Mouse (Mus musculus) kidney, embryonic 16.5 days (tissue): ENCODE results near the gene 4930524B15Rik. TPM values are rescaled to one million over a fixed set of nuclear protein-coding genes. Genes with fewer than 3 reads are reported as not detected.

ENCODE experiments used
- ATAC-seq: fragments of 200-750 bp; cut with Nextera tagmentation; 2 replicates; pipeline ENCODE4 v1.8.0; 2017; ENCODE audit warnings: moderate TSS enrichment; ENCODE audit not compliant: low FRiP score, low TSS enrichment
- H3K27ac ChIP-seq: fragments of 300-500 bp; sonication (generic); 2 replicates; pipeline ENCODE4 v1.5.1; 2014; ENCODE audit warnings: low read length
- H3K27me3 ChIP-seq: fragments of 300-500 bp; sonication (generic); 2 replicates; pipeline ENCODE4 v1.6.1; 2014; ENCODE audit warnings: low read length, control low read depth, mixed read lengths; ENCODE audit not compliant: insufficient read depth
- H3K36me3 ChIP-seq: fragments of 300-500 bp; sonication (generic); 2 replicates; pipeline ENCODE4 v1.6.1; 2014; ENCODE audit warnings: low read length, control low read depth, mixed read lengths; ENCODE audit not compliant: insufficient read depth
- H3K4me1 ChIP-seq: fragments of 300-500 bp; sonication (generic); 2 replicates; pipeline ENCODE4 v1.6.1; 2014; ENCODE audit warnings: low read length, control low read depth, mixed read lengths; ENCODE audit not compliant: insufficient read depth
- H3K4me2 ChIP-seq: fragments of 300-500 bp; sonication (generic); replicated peaks from 2 replicates; pipeline ENCODE4 v1.6.1; 2014; ENCODE audit warnings: low read depth, low read length
- H3K4me3 ChIP-seq: fragments of 300-500 bp; sonication (generic); 2 replicates; pipeline ENCODE4 v1.5.1; 2014; ENCODE audit warnings: mild to moderate bottlenecking, low read length
- H3K9ac ChIP-seq: fragments of 300-500 bp; sonication (generic); replicated peaks from 2 replicates; pipeline ENCODE4 v1.6.1; 2014; ENCODE audit warnings: low read length
- H3K9me3 ChIP-seq: fragments of 300-500 bp; sonication (generic); 2 replicates; pipeline ENCODE4 v1.6.1; 2016; ENCODE audit warnings: low read length, control low read depth
- WGBS: fragments of 180-500 bp; shearing (Covaris S2); extraction: QIAGEN DNeasy Blood & Tissue Kit; methylation state at CpG from one replicate; pipeline ENCODE4 v1.1.7; 2014; 5-methylcytosine and 5-hydroxymethylcytosine counted together
- polyA plus RNA-seq: library from polyadenylated mRNA; unstranded; fragments of >200 nt; fragmentation: Nextera tagmentation; extraction: Ambion mirVana; gene quantifications from 2 replicates; pipeline ENCODE4 v1.2.1, GENCODE M21; 2015

The 4930524B15Rik gene
- polyA plus RNA-seq, 1 experiment from 2014 or later = not detected

DNA sequence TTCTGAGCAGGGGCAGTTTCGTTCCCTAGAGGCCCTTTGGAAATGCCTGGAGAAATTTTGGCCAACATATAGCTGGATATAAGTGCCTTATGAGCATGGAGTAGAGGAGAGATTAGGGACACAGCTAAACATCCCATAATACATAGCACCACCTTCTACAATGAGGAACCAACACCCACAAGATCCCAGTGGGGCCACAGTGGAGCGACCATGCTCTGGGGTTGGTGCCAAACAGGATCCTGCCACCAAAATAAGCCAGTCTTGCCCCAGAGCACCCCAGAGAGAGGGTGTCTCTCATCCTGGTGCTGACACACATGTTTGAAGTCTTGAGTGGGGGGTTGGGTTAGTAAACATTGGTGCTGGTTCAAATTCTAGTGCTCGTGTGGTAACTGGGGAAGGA, 63.2 kb downstream of the 4930524B15Rik start:
- Histone ChIP-seq H3K4me1 (peaks cover 18% of the 10 kb centered on the region), H3K4me2 (no peak overlapping the region), H3K9ac (no peak overlapping the region), H3K27me3 (no peaks in the 10 kb centered on the region), H3K36me3 (no peaks in the 10 kb centered on the region), H3K27ac (no peak overlapping the region), H3K4me3 (no peak overlapping the region), H3K9me3 (no peaks in the 10 kb centered on the region)
- ATAC-seq = no peak
- WGBS = 82% methylated on average over 3 of the region's 3 CpGs

Other genes with a start within 250 kb of the 4930524B15Rik start
- 4.0 and 4.3 TPM in 2 replicates for gene Cpeb4, start 93.4 kb upstream of the 4930524B15Rik start, polyA plus RNA-seq
- gene Nsg2, start 34.9 kb downstream of the 4930524B15Rik start, polyA plus RNA-seq = 5.9 and 8.4 TPM in 2 replicates
- 0.04 TPM in 1 of 2 replicates, not detected in the other for gene Il9r, start 234.7 kb downstream of the 4930524B15Rik start, polyA plus RNA-seq
- gene Snrnp25, start 239.8 kb downstream of the 4930524B15Rik start, polyA plus RNA-seq = 56.6 and 61.1 TPM in 2 replicates